Mouse (Mus musculus): ENCODE data around the gene Acap3.
A peak's percentile ranks its signal among the peaks of the same experiment; 100 is the strongest.

Acap3 gene

DNA sequence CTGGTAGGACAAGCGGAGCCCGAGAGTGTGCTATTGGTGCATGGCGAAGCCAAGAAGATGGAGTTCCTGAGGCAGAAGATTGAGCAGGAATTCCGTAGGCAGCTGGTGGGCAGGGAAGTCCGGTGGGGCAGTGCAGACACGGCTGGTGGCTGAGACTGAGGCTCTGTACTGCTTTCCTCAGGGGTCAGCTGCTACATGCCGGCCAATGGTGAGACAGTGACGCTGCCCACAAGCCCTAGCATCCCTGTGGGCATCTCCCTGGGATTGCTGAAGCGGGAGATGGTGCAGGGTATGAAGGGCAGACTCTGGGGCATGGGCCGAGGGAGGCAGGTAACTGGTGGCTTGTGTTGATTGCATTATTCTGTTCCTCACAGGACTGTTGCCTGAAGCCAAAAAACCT is 3.9 kb upstream of the Acap3 start:
- DNase-seq: no peak

DNA sequence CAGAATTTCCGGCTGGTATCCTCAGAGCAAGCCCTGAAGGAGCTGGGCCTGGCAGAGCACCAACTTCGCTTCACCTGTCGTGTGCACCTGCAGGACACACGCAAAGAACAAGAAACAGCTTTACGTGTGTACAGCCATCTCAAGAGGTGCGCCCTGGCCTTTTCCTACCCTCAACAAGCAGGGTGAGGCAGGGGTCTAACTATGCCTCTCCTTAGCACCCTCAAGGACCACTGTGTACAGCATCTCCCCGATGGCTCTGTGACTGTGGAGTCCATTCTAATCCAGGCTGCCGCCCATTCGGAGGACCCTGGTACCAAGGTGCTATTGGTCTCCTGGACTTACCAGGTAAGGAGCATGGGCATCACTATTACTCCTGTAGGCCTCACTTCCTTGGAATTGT is 3.4 kb upstream of the Acap3 start:
- no peak for DNase-seq

DNA sequence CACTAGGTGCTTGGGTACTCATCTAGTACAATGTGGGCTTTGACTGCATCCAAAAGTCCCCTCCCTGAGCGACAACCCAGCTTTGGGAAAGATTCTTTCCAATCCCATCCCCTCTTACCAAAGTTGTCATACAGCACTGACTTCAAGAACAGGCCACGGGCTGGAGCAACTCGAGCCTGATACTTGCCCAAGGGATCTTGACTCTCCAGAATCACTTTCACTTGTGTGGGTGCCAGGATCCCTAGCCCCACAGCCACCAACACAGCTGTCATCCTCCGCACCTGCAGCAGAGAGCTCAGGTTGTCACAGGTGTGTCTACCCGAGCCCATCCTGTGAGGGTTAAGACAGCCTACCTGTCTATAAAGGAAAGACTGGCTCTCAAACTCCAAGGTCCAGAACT is 2.3 kb upstream of the Acap3 start:
- peak in 1 of 2 experiments; percentile 1 for DNase-seq

DNA sequence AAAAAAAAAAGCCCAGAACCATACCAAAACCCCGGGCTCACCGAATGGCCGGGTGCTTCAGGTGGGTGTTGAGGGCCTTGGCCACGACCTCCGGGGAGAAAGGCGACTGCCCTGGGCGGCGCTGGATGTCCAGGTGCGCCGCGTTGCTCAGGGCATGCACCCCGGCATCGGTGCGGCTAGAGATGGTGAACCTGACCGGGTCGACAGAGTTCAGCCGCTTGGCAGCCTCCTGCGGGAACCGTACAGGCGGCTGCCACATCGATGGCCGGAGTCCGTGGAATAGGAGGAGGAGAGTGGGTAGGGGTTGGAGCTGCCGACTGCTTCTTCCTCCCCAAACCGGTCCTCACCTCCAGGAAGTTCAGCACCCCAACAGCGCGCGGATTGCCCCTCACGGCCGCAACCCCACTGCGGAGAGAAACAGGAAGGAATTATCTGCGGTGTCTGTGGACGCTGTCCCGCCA is 581 bp upstream of the Acap3 start:
- DNase-seq: no peak

DNA sequence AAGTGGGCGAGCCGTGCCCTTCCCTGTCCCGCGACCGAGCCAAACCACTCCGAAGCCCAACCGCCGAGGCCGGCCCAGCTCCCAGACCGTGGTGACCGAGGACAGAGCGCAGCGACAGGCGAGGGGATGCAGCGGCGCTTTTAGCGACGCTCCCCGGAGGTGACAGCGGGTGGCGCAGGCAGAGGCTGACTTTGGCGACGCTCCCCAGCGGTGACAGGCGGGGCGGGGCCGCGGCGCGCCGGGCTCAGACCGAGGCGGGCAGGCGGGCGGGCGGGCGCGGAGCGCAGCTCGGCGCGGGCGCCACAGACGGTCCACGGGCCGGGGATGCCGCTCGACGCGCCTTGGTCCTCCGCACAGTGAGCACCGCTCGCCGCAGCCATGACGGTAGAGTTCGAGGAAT is 395 bp downstream of the Acap3 start:
- peak; percentile 85 to 87 for DNase-seq

DNA sequence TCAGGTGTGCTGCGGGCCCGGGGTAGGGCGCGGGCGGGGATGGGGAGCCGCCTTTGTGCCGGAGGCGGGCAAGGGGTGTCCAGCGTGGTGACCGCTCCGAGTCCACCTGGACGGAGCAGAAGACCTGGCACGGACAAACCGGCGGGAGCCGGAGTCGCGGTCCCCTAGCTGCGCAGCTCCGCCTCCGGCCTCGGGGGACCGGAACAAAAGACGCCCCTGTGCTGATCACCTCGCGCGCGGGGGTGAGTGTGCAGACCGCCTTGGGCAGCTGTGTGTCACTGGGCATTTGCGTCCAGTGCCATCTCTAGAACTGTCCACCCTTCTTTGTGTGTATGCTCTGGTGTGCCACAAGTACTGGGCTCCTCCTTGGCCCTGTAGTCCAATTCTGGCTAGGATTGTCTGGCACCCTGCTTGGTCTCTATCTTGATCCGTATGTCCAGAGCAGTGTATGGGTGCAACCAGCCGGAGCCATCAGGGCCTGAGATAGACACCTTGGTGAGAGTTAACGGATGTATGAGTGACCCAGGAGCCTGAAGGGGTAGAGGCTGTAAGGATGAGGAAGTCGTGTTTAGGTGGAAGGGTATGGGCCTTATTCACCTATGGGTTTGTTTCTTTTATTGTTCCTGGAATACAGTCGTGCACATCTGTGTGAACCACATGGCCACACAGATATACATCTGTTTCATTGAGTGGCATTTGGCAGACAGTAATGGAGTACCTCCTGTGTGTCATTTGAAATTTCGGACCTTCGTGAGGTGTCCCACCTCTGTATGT is 1.0 kb downstream of the Acap3 start:
- DNase-seq: peak; percentile 38 to 62

DNA sequence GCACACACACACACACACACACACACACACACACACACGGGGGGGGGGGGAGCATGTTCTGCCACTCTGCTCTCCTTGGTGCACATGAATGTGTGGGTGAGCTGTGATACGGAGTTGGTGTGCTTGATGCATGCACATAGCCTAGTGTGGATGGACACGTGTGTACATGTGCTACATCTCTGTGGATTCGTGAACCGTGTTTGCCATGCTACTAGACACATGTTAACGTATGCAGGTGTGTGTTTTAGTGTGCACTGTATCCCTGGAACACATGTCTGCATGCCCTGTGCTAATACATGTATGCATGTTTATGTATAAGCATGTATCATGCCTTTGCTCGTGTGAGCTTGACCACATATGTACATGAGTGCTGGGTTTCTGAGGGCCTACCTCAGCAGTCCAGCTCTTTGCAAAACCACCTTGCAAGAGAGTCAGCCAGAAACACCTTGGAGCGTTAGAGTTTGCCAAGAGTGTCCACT is 1.6 kb downstream of the Acap3 start:
- DNase-seq: no peak

DNA sequence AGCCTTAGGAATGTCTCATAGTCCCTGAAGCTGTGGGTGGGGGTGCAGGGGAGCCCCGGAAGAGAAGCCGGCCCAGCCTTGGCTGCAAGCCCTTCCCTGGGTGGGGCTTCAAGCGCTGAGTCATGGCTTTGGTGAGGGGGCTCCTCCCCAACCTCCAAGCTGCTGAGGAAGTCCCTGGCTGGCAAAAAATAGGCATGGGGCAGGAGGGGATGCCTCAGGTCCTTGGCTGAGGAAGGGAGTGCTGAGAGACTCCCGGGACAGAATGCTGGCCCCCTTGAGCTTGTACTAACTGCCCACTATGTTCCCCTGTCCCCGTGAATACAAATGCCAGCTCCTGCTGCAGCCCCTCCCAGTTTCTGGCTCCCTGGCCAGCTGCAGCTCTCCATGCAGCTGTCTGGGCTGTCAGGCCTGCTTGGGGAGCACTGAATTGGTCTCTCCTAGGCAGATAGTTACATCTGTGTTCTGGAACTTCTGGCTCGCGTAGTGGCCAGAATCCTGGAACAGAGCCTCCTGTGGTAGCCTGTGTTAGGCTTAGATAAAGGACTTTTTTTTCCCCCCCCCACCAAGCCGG is 2.8 kb downstream of the Acap3 start:
- DNase-seq: peak; percentile 63 to 79

DNA sequence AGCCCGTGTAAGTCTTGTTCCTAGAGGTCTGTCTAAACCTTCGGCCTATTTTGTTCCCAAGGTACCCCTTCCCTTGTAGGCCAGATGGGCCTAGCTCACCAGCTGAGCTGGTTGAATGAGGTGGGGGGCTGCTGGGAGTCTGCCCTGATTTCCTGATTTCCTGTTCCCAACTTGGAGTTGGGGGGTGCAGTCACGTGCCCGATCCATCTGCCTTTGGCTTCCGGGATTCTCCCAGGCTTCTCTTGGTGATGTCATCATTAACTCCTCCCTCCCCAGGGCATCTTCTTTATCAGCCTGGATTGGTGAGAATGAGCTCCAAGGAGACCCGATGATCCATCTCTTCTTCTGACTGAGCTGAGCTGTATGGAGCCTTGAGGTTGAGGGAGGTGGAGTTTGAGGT is 3.6 kb downstream of the Acap3 start:
- no peak for DNase-seq

DNA sequence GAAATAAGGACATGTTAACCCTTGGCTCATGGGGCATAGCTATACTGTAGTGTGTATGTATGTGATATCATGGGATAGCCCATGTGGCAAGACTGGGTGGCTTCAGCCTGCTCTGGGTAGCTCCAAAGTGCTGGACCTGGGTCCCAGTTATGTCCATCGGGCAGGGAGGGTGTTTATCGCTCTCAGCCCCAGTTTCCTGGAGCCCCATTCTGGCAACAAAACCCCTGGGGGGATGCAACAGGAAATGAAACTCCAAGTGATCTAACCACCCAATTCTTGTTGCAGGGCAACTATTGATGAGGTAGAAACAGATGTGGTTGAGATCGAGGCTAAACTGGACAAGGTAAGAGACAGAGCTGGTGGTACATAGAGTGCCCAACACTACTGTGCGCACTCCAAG is 4.2 kb downstream of the Acap3 start:
- DNase-seq: peak in 1 of 2 experiments; percentile 1

DNA sequence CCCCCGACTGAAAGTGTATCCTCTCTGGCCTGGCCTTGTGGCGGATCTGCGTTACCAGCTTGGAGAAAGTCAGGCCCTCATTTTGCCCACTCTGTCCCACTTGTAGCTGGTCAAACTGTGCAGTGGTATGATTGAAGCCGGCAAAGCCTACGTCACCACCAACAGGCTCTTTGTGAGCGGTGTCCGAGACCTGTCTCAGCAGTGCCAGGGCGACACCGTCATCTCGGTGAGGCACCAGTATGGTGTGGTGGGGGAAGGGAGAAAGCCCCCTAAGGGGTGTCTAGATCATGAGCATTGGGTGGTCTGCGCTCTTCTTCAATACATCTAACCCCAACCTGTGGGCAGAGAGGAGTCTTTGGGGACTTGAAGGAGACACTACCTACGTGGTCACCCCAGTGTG is 4.8 kb downstream of the Acap3 start:
- DNase-seq: peak in 1 of 2 experiments; percentile 0

DNA sequence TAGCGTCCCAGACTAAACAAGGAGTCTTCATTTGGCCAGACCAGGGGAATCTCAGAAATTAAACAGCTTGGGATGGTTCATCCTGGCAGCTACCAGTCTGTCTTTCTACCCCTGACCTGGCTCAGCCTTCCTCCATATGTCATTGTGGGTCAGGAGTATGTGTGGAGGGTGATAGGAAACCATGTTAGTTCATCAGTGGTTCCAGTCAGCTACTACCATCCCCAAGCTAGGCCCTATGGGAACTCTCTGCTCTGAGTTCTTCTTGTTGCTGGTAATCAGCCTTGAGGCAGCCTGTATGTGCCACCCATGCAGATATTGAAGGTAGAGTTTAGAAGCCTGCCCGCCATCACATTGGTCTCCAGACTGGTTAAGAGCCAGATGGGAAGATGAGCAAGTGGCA is 6.7 kb downstream of the Acap3 start:
- no peak for DNase-seq

DNA sequence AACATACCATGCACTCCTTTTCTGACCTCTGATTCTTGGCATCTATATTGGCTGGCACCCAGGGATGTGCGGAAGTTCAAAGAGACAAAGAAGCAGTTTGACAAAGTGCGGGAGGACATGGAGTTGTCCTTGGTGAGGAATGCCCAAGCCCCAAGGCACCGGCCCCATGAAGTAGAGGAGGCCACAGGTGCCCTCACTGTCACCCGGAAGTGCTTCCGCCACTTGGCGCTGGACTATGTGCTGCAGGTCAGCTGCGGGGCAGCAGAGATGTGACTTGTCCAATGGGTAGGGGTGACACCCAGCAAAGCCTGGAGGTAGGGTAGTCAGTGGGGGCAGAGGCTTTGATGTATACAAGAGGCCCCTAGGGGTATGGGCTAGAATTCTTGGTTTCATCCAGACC is 7.7 kb downstream of the Acap3 start:
- no peak for DNase-seq

DNA sequence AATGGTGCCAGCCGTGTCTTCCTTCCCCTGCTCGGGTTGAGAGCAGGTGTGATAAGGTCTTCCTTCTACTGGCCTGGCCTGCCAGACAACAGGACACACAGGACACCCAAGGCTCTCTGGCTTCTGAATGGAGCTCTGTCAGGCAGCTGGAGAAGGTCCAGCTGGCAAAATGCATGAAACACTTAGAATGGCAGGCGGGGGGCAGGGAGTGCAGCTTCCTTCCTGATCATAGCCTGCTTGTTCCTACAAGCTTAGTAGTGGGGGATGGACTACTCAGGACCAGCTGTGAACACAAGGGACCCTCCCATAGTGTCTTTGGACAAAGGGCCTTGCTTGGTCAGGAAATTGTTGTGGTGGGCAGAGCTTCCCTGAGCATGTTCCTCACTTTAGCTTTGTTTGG is 9.6 kb downstream of the Acap3 start:
- no peak for DNase-seq

DNA sequence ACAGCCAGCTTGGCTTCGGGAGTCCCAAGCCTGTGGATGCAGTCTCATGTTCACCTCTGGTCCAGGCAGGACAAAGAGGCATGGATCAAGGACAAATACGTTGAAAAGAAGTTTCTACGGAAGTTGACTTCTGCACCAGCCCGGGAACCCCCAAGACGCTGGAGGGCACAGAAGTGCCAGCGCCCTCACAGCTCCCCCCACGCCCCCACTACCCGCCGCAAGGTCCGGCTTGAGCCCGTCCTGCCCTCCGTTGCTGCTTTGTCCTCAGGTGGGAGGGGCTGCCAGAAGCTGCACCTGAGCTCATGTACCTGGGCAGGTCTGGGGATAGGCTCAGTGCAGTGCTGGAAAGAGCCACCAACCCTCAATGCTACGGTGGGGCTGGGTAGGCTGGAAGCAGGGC is 11.6 kb downstream of the Acap3 start:
- DNase-seq: peak in 1 of 2 experiments; percentile 0

DNA sequence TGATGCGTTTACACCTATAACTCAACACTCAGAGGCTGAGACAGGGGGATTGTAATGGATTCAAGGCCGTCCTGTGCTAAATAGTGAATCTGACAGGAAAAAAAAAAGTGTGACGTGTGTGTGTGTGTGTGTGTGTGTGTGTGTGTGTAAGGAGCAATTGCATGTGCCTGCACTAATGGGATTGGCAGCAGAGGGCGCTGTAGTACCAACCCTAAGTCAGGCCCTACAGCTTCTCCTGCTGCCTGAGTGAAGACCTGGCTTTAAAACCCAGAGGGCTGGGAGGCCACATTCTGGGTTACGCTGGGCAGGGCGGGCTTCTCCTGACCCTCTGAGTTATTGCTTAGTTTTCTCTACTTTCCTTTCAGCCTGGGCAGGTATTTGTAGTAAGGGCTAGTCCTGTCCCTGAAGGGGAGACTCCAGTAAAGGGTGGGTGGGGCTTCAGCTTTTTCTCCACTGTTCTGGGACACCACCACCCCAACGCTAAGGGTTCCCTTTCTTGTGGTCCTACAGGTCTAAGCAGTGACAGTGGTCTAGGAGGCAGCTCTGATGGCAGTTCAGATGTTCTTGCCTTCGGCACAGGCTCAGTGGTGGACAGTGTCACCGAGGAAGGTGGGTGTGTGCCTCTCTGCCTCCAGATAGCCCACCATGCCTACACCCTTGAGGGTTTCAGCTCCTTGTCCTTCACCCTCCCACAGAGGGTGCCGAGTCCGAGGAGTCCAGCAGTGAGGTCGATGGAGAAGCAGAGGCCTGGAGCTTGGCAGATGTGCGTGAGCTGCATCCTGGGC is 12.9 kb downstream of the Acap3 start:
- no peak for DNase-seq

DNA sequence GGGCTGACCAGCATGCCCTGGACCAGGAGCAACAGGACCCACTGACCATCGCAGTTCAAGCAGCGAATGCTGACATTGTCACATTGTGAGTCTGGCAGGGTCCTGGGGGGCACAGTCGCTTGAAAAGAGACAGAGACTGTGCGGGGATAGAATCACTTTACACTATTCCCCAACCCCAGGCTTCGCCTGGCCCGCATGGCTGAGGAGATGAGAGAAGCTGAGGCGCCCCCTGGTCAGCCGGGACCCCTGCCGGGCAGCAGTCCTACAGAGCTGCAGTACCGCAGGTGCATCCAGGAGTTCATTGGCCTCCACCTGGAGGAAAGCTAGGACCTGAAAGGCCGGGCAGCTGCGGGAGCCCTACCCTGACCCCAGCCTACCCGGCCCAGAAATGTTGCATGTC is 14.0 kb downstream of the Acap3 start:
- DNase-seq: no peak

DNA sequence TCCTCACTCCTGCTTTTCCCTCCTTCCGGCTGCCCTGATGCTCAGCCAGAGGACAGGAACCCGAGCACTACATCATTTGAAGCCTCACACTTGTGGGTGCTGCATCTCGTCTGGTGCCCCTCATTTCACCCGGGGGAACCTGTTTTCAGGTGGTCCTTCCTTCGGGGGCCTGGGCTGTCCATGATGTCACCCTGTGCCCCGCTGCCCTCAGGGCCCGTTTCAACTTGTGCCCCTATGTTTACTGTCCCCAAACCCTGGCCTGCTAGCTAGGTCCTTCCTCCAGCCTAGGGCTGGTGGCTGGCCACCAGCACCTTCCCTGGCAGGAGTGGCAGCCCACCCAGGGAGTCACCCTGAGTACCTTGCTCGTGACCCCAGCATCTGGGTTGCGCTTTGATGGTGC is 14.5 kb downstream of the Acap3 start:
- no peak for DNase-seq

DNA sequence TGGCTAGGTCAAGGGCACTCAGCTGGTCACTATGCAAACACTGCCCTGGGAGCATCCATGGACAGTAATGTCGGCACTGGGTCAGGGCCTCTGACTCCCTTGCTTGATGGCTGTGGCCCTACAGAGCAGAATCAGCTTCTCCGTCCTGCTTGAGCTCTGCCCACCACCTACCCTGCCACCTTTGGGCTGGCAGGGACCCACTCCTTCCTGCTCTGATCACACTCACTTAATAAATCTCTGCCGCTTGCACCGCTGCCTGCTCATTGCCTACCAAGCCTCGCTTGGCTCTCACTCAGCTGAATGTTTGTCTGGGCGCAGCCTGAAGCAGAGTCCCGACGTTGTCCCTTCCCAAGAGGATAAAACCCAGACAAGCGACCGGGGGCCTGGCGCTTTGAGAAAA is 15.4 kb downstream of the Acap3 start:
- no peak for DNase-seq

DNA sequence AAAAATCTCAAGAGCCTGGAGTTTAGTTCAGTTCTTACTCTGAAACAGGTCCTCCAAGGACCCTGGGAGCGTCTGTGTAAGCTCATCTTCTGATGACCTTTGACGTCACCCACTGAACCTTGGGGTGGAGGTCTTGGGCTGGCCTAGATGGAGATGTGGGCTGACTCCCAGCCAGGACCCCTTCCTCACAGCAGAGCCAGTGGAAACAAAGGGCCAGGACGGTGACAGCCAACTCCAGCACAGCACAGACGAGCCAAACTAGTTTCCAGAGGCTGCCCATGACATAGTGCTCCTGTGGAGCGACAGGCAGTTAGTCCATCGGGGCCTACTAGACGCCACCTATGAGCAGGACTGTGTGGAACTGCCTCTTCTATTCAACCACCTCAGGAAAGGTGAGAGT is 16.7 kb downstream of the Acap3 start:
- no peak for DNase-seq

DNA sequence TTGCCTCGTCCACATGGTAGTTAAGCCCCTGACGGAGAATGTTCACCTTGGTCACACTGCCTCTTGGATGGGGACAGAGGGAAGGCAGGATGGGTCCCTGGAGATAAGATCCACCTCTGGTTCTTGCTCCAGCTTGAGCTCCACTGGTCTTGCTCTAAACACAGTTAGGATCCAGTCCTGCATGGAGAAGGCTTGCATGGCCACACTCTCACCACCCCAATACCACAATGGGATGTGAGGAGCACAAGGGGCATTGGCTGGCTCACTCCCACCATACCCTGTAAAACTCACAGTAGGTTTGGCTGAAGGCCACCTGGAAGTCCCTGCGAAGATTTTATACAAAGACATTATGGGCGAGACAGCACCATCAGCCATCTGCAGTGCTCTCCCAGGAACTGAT is 17.1 kb downstream of the Acap3 start:
- DNase-seq: no peak

DNA sequence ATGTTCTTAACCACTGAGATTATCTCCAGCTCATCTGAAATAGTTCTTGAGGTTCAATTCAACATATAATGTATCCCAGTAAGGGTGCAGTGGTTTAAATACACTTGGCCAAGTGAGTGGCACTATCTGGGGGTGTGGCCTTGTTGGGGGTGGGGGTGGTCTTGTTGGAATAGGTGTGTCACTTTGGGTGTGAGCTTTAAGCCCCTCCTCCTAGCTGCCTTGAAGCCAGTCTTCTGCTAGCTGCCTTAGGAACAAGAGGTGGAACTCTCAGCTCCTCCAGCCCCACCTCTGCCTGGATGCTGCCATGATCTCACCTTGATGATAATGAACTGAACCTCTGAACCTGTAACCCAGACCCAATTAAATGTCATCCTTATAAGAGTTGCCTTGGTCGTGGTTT is 40.4 kb downstream of the Acap3 start:
- DNase-seq: no peak

DNA sequence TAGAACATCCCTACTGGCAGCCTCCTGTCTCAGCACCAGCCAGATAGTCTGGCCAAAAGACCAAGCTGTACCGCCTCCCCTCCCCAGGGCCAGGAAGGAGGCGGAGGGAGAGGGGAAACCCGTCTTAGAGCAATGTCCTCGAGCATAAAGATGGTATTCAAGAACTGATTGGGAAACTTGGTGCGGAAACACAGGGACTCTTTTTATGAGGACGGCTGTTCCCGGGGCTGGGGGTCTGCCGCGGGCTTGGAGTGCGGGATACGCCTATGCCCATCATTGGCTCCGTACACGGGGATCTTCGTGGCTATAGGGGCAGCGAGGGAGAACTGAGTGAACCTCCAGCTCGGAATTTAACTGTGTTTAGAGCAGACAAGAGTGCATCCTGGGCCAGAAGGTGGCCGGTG is 51.4 kb downstream of the Acap3 start:
- peak in 1 of 2 experiments; percentile 11 for DNase-seq
